Mouse (Mus musculus) cortical plate, adult 2 months (tissue): ENCODE data around the gene Hist2h2ac.

Experiments used
- CTCF ChIP-seq: fragments of 200-500 bp; IDR thresholded peaks from 2 replicates; pipeline ENCODE4 v1.5.1; 2011; ENCODE audit warnings: mild to moderate bottlenecking, control low read depth, low read length; ENCODE audit not compliant: insufficient read depth; ENCODE audit errors: extremely low read depth
- POLR2A ChIP-seq: fragments of 200-500 bp; IDR thresholded peaks from 2 replicates; pipeline ENCODE4 v1.6.1; 2011; ENCODE audit warnings: mild to moderate bottlenecking, low read length, control low read depth; ENCODE audit not compliant: insufficient read depth; ENCODE audit errors: extremely low read depth

DNA sequence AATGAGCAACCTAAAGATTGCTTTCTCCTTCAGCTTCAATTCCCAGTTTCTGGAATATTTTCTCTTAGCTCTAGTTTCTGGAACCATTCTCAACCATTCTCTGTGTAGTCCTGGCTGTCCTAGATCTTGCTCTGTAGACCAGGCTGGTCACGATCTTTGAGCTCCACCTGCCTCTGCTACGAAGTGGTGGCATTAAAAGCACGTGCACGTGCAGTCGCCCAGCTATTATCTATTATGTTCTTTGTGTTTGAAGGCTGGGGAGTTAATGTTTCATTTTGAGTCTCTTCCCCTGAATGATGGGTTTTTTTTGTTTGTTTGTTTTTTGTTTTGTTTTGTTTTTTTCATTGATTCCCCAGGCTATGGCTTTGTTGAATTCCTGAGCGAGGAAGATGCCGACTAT is 47.5 kb downstream of the Hist2h2ac start:
- TF ChIP-seq CTCF = no peak
- TF ChIP-seq POLR2A = no peak
